Mouse (Mus musculus): ENCODE results near the gene Rhox3e.
"Not testable (repeated sequence)": the region's sequence is repeated elsewhere in the genome, so short reads cannot be mapped to it uniquely, and the experiment has no call there.

DNA sequence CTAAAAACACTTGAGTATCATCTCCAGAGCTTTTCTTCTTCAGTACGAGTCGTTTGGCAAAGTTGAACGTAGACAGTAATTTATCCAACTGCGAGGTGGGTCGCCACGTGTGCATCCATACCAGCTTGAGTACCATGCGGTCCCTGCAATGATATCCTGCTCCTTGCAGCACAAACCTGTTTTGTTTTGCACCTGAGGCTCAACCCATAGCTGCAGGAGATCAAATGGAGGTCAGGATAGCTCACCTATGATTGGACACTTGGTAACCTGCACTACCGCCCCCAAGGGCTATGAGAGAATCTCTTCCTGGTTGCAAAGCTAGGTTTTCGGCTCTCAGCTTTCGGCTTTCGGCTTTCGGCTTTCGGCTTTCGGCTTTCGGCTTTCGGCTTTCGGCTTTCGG, 15.3 kb downstream of the Rhox3e start, which contains the start of gene Rhox4e:
- TF ChIP-seq MAFK (IDR thresholded peaks at IDR 0.05; ENCODE audit: insufficient read depth, low read depth, low read length); CHD2 (IDR thresholded peaks at IDR 0.05; ENCODE audit: low read depth, low read length); ZNF384 (IDR thresholded peaks at IDR 0.05; ENCODE audit: low read depth, low read length); ZC3H11A (IDR thresholded peaks at IDR 0.05; ENCODE audit: borderline replicate concordance, low read depth, low read length); HCFC1 (IDR thresholded peaks at IDR 0.05; ENCODE audit: borderline replicate concordance, insufficient read depth, low read length): not testable (repeated sequence)

Data from ES-E14 (cell line).